Mouse (Mus musculus) cortical plate, adult 2 months (tissue): ENCODE results near the gene Ccnyl1. TPM values are rescaled to one million over a fixed set of nuclear protein-coding genes. Genes with fewer than 3 reads are reported as not detected.

ENCODE experiments used
- H3K27ac ChIP-seq: fragments of 200-500 bp; 2 replicates; pipeline ENCODE4 v1.5.1; 2012; ENCODE audit warnings: low read length, control low read depth, inconsistent platforms; ENCODE audit not compliant: insufficient read depth
- H3K4me1 ChIP-seq: fragments of 200-500 bp; 2 replicates; pipeline ENCODE4 v1.6.1; 2011; ENCODE audit warnings: low read length; ENCODE audit not compliant: control insufficient read depth, insufficient read depth
- H3K4me3 ChIP-seq: fragments of 200-500 bp; 2 replicates; pipeline ENCODE4 v1.5.1; 2011; ENCODE audit warnings: mild to moderate bottlenecking, low read length, control low read depth; ENCODE audit not compliant: insufficient read depth
- CTCF ChIP-seq: fragments of 200-500 bp; IDR thresholded peaks from 2 replicates; pipeline ENCODE4 v1.5.1; 2011; ENCODE audit warnings: mild to moderate bottlenecking, control low read depth, low read length; ENCODE audit not compliant: insufficient read depth; ENCODE audit errors: extremely low read depth
- POLR2A ChIP-seq: fragments of 200-500 bp; IDR thresholded peaks from 2 replicates; pipeline ENCODE4 v1.6.1; 2011; ENCODE audit warnings: mild to moderate bottlenecking, low read length, control low read depth; ENCODE audit not compliant: insufficient read depth; ENCODE audit errors: extremely low read depth
- polyA plus RNA-seq: library from polyadenylated mRNA; depleted of rRNA; stranded (reverse); fragments of >200 nt; gene quantifications from 2 replicates; pipeline ENCODE4 v1.2.3, GENCODE M21; 2012

Gene Ccnyl1
- polyA plus RNA-seq, 1 experiment, result 28.7 TPM

DNA sequence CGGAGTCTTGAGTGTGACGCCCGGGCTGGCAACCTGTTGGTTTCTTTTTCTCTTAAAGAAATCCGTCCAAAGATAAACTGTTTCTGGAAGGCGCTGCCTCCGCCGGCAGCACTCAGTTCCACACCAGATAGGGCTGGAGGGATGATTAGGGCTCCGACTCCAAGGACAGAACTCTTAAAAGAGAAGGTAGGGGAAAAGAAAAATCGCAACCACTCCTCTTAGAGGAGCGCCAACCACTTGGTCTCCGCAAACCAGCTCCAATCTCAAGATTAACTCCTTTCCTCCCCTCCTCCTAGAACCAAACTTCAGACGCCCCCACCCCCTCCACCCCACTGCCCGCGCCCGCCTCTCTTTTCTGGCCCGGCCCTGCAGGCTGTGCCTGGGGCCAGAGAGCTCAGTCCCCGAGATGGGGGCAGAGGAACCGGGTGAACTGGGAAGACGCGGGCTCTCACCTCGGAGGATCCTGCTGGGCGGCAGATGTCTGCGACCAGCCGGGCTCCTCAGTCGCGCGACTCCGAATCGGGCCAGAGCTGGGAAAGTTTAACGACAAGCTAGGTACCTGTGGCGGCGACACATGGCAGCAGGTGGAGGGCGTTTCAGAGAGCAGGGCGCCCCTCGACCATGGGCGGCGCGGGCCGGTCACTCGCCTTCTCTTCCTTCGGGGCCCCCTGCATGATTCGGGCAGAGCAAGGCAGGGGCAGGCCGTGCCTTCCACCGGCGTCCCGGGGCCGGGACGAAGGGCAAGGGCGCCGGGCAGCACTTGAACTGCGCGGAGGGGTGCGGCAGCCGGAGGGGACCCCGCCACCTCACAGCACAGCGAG is 46.6 kb downstream of the Ccnyl1 start:
- Histone ChIP-seq H3K4me3 (peak overlapping the region; percentile 19), H3K4me1 (peaks cover 2% of the 10 kb centered on the region; the same call in 1 of the 2 replicates), H3K27ac (no peak overlapping the region)
- no peak for TF ChIP-seq POLR2A
- TF ChIP-seq CTCF, result no peak

DNA sequence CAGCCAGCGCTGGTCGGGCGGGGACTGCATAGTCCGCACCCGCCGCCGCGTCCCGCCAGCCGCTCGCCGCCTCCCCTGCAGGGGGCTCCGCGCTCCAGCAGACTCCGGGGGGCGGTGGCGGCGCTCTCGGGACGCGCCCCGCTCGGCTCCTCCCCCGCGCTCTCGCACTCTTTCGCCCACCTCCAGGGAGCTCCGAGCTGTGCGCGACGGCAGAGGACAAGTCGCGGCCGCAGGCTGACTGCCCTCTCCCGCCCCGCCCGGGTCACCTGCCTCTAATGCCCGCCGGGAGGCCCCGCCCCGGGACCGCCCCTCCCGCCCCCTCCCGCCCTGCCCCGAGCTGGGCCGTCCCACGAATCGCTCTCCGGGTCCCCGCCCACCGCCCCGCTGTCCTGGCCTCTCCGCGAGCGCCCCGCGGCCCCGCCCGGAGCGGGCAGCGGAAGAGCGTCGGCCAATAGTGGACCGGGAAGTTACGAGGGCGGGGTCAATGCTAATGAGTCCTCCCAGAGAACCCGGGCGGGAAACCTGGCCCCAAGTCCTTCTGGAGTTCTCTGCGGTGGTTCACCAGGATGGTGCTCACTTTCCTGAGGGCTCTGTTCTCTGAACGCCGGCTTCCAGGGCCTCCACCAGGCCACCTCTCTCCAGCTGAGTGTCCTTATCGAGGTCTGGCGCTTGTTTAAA is 47.4 kb downstream of the Ccnyl1 start, which contains the start of gene Fzd5:
Gene Fzd5, minus strand, starts transcription at position 250 of the 678 bp plus-strand sequence.
- TF ChIP-seq CTCF (no peak), POLR2A (0 out of 2 replicates have a peak, but pooled peaks have one; percentile 27)
- peaks cover 2% of the 10 kb centered on the region; the same call in 1 of the 2 replicates for H3K4me1 ChIP-seq
- H3K4me3 ChIP-seq, result peak within 1 kb of the TSS; percentile 19
- H3K27ac ChIP-seq, result no peak within 1 kb of the TSS

DNA sequence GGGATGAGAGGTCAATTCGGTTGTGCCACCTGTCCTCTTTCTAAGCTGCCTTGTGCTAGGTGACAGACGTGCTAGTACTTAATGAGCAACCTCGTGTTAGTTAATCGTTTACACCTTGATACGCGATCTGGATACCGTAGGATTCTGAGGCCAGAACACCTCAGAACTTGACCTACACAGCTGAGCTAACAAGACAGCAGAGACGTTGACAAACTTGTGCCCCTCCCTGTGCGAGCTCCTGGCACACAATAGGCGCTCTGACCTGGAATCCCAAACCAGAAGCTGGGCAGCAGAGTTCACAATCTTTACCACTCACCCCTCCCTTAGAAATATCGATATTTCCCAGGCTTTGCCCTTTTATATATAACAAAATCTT is 47.9 kb downstream of the Ccnyl1 start:
- no peak overlapping the region for H3K27ac ChIP-seq
- peak overlapping the region; percentile 19; the same call in 1 of the 2 replicates for H3K4me3 ChIP-seq
- no peak for TF ChIP-seq CTCF
- no peak for TF ChIP-seq POLR2A
- peaks cover 2% of the 10 kb centered on the region; the same call in 1 of the 2 replicates for H3K4me1 ChIP-seq

DNA sequence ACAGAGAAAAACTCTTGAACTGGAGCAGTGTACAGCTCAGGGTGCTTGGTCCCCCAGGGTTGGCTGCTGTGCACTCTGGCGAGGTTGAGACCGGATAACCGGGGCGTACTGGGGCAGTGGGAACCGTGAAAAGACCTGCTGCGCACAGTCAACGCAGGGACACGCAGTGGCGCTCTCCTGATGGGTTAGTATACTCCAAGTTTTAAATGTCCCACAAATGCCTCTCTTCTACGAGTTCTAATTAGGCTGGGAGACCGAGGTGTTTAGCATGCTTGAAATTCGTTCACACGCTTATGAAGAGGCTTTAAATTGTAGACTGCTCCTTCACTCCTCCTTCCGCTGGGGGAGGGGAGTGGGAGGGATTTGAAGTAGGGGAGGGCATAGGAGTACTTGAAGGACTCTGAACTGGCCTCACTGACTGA is 48.4 kb downstream of the Ccnyl1 start:
- H3K4me1 ChIP-seq, result peaks cover 2% of the 10 kb centered on the region; the same call in 1 of the 2 replicates
- H3K4me3 ChIP-seq, result no peak overlapping the region
- no peak overlapping the region for H3K27ac ChIP-seq
- no peak for TF ChIP-seq CTCF
- TF ChIP-seq POLR2A, result no peak

DNA sequence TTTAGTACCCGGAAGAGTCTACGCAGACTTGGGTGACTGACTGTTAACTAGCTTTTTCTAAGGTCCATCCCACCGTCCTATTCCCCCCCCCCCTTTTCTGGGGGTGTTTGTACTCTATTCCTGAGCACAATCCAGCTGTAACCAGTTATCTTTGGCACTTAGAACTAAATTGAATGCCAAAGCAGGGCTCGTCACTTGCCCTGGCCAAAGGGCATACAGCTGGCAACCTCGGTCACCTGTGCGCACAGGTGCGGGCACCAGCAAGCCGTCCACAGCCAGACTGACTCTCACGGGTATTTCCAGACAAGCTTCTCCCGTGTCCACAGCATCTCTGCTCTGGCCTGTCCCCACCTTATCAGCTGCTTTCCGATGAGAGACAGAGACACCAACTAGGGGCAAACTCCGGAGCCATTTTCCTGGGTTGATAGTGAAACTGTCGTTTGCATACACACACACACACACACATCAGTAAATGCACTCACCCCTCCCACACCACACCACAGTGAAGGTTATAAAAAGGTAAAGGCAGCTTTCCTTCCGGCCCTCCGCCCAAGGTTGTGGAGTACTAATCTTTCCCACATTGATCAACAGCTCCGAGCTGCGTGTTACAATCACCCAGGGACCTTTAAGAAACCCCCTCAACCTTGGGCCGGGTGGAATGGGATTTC is 52.6 kb downstream of the Ccnyl1 start:
- TF ChIP-seq CTCF (no peak), POLR2A (no peak)
- no peak overlapping the region for H3K27ac ChIP-seq

DNA sequence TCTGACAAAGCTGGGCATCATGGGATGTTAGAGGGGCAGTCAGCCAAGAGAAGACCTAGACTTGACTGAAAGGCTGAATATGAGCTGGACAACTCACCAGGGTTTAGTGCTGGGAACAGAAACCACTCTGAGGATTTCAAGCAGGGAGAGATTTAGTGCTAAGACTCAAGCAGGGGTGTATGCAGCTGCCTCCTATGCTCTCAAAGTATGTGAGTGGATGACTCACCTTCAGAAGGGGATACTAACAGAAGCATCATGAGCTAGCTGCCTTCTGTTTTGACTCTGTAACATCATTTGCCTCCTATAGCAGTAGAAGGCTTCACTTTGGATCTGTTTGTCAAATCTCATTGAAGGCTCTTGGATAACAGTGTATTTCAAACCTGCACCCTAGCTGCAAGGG is 54.4 kb downstream of the Ccnyl1 start:
- TF ChIP-seq POLR2A (no peak), CTCF (no peak)
- Histone ChIP-seq H3K27ac (no peak overlapping the region), H3K4me1 (no peaks in the 10 kb centered on the region), H3K4me3 (no peak overlapping the region)

More for the DNA sequence above, 52.6 kb downstream of the Ccnyl1 start:
- Histone ChIP-seq H3K4me1 (no peaks in the 10 kb centered on the region; the same call in 1 of the 2 replicates), H3K4me3 (no peak overlapping the region)

DNA sequence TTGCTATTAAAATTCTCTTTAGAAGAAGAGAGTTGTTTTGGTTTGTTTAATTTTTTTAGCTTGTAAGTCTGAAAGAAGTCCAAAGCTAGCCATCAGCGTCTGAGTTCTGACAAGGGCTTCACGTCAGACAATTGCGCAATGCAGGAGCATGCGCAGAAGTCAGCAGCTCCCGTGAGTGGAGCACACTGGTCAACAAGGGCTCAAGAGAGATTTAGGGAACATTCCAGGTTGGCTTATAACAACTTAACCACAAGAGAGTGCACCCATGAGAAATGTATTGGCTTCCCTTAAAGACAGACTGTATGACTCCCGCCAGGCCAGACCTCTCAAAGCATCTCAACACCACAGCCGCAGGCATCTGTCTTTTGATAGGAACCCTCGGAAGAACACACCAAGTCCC is 62.9 kb downstream of the Ccnyl1 start:
- Histone ChIP-seq H3K4me1 (no peaks in the 10 kb centered on the region), H3K4me3 (no peak overlapping the region), H3K27ac (no peak overlapping the region)
- TF ChIP-seq CTCF (no peak), POLR2A (no peak)

DNA sequence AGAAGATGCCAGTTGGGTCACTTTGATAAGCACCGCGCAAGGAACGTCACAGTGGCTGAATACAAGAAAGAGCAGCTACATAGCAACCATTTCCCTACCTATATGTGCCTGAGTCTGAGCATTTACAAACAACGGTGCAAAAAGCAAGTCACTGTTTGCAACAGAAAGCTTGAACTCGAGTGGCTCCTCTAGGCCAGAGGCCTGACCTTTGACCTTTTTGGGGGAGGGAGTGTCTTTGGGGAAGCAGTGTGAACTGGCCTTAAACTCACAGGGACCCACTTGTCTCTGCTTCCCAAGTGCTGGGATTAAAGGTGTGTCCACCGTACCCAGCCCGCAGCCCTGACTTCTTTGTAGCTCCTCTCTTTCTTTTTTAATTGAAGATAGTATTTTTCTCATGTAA is 63.4 kb downstream of the Ccnyl1 start:
- TF ChIP-seq CTCF (no peak), POLR2A (no peak)
- Histone ChIP-seq H3K4me3 (no peak overlapping the region), H3K27ac (no peak overlapping the region), H3K4me1 (no peaks in the 10 kb centered on the region)

DNA sequence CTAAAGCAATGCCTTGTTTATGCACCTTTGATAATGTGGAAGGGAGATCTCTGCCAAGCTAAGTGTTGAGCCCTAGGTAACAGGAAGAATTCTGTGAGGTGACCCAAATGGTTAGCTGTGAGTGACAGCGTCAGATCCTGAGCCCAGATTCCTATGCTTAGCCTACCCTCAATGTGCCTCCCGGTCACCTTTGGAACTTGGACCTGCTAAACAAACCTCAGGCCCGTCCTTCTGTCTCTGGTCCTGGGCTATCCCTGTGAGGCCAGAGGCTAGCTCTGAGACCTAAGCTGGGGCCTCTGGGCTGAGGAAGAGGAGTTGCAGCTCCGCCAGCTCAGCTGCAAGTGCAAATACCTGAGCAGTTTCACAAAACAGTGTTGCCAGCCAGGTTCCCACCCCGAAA is 64.4 kb downstream of the Ccnyl1 start:
- TF ChIP-seq POLR2A, result no peak
- no peak for TF ChIP-seq CTCF

More for the DNA sequence above, 64.4 kb downstream of the Ccnyl1 start:
- Histone ChIP-seq H3K4me1 (no peaks in the 10 kb centered on the region), H3K4me3 (no peak overlapping the region), H3K27ac (no peak overlapping the region)
